Mouse (Mus musculus): ENCODE measurements around the gene Tlk2.

GRCm38 (mm10) chr11:105317769-105318168 lies 139.2 kb downstream of the Tlk2 start:
- TF ChIP-seq CTCF (IDR thresholded peaks at IDR 0.05; ENCODE audit: control insufficient read depth, insufficient read depth, low read length): no peak
- no peak for TF ChIP-seq POLR2A (IDR thresholded peaks at IDR 0.05; ENCODE audit: borderline replicate concordance, control insufficient read depth, low read depth, low read length)
